Mouse (Mus musculus): ENCODE measurements at regions not wholly inside any gene's neighbourhood (a gene's known extent, or its start where the extent isn't known, plus 50 kb on each side); places are given as distances from the start of the nearest gene placed in this dataset.

DNA sequence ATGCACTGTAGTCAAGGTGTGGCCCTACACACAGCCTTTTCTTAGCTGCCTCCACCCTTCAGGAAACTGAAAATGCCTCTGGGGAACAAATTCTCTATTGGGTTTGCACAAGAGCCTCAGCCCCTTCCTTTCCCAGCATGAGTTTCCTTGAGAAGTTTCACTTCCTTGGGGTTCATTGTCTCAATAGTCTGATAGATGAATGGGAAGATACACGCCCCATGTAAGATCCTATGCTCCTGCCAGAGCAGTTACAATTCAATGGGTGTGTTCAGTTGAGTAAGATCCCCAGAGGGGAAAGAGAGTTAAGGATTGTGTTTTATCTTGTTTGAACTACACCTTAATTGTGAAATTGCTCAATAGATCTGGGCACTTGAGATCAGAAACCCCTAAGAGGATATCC lies 391.0 kb downstream of the Cypt12 start:
- TF ChIP-seq CTCF (IDR thresholded peaks at IDR 0.05) (no peak), EP300 (IDR thresholded peaks at IDR 0.05) (no peak)
